Mouse (Mus musculus) myocyte (in vitro differentiated cells): Measurements from ENCODE around the gene Arhgap28. TPM values are rescaled to one million over a fixed set of nuclear protein-coding genes. Genes with fewer than 3 reads are reported as not detected.

Experiments
- H3K27me3 ChIP-seq: one replicate; pipeline ENCODE4 v1.6.1; 2011; ENCODE audit not compliant: control insufficient read depth, insufficient read depth, insufficient read length
- H3K36me3 ChIP-seq: one replicate; pipeline ENCODE4 v1.6.1; 2011; ENCODE audit not compliant: control insufficient read depth, insufficient read depth
- H3K4me2 ChIP-seq: one replicate; pipeline ENCODE4 v1.6.1; 2011; ENCODE audit warnings: low read depth, control low read depth
- H3K4me3 ChIP-seq: one replicate; pipeline ENCODE4 v1.5.1; 2011; ENCODE audit warnings: mild to moderate bottlenecking, control low read depth, moderate library complexity
- H3K79me2 ChIP-seq: one replicate; pipeline ENCODE4 v1.6.1; 2011; ENCODE audit not compliant: control insufficient read depth, insufficient read depth
- H3ac ChIP-seq: one replicate; pipeline ENCODE4 v1.6.1; 2011; ENCODE audit not compliant: control insufficient read depth, insufficient read length
- CEBPB ChIP-seq: IDR thresholded peaks from 2 replicates; pipeline ENCODE4 v1.6.1; 2011; ENCODE audit warnings: mild to moderate bottlenecking, moderate library complexity; ENCODE audit not compliant: poor library complexity, insufficient read depth, severe bottlenecking
- E2F4 ChIP-seq: IDR thresholded peaks from one replicate; pipeline ENCODE4 v1.6.1; 2011; ENCODE audit warnings: mild to moderate bottlenecking, control low read depth, moderate library complexity; ENCODE audit not compliant: insufficient read depth
- MAX ChIP-seq: IDR thresholded peaks from one replicate; pipeline ENCODE4 v1.6.1; 2011; ENCODE audit warnings: low read depth, mild to moderate bottlenecking, control low read depth
- MYOD1 ChIP-seq, 3 experiments: IDR thresholded peaks; one replicate each; pipeline ENCODE4 v1.6.1; 2011; ENCODE audit warnings: control low read depth in 2 of 3, low read depth in 2 of 3, mild to moderate bottlenecking in 2 of 3, moderate library complexity in 1 of 3; ENCODE audit not compliant: insufficient read length in 2 of 3, control insufficient read depth in 1 of 3
- MYOG ChIP-seq, 3 experiments: IDR thresholded peaks; one replicate each; pipeline ENCODE4 v1.6.1; 2011; ENCODE audit warnings: control low read depth in 2 of 3, low read depth in 2 of 3, mild to moderate bottlenecking in 2 of 3; ENCODE audit not compliant: insufficient read length in 2 of 3, control insufficient read depth in 1 of 3, insufficient read depth in 1 of 3
- POLR2A ChIP-seq: IDR thresholded peaks from one replicate; pipeline ENCODE4 v1.6.1; 2011; ENCODE audit warnings: low read depth, mild to moderate bottlenecking, control low read depth, moderate library complexity; ENCODE audit not compliant: insufficient read length
- POLR2AphosphoS2 ChIP-seq: IDR thresholded peaks from one replicate; pipeline ENCODE4 v1.6.1; 2011; ENCODE audit warnings: low read depth, control low read depth; ENCODE audit not compliant: insufficient read length
- REST ChIP-seq: IDR thresholded peaks from one replicate; pipeline ENCODE4 v1.6.1; 2011; ENCODE audit warnings: mild to moderate bottlenecking, control low read depth, moderate library complexity; ENCODE audit not compliant: insufficient read depth, insufficient read length
- SRF ChIP-seq: IDR thresholded peaks from one replicate; pipeline ENCODE4 v1.6.1; 2011; ENCODE audit warnings: low read depth; ENCODE audit not compliant: control insufficient read depth, insufficient read length
- TCF12 ChIP-seq: IDR thresholded peaks from one replicate; pipeline ENCODE4 v1.6.1; 2011; ENCODE audit warnings: mild to moderate bottlenecking, control low read depth; ENCODE audit not compliant: poor library complexity, insufficient read depth, severe bottlenecking
- TCF3 ChIP-seq: IDR thresholded peaks from one replicate; pipeline ENCODE4 v1.6.1; 2011; ENCODE audit warnings: low read depth, control low read depth; ENCODE audit not compliant: insufficient read length
- USF1 ChIP-seq: IDR thresholded peaks from one replicate; pipeline ENCODE4 v1.6.1; 2011; ENCODE audit warnings: low read depth, mild to moderate bottlenecking, control low read depth, moderate library complexity
- polyA plus RNA-seq: library from polyadenylated mRNA; unstranded; fragments of >200 nt; fragmentation: generic; extraction: Trizol; gene quantifications from one replicate; pipeline ENCODE4 v1.2.1, GENCODE M21; 2012; ENCODE audit warnings: missing spikeins

Arhgap28 gene
- polyA plus RNA-seq, 1 experiment, result 19.8 TPM

GRCm38 (mm10) chr17:67888081-67888480, 115.8 kb downstream of the Arhgap28 start:
- no peak overlapping the region for H3K4me2 ChIP-seq
- H3K27me3 ChIP-seq, result no peaks in the 10 kb centered on the region
- no peak overlapping the region for H3K4me3 ChIP-seq
- no peak overlapping the region for H3ac ChIP-seq
- H3K36me3 ChIP-seq, result no peaks in the 10 kb centered on the region
- H3K79me2 ChIP-seq, result no peaks in the 10 kb centered on the region
- TF ChIP-seq MAX, result no peak
- no peak for TF ChIP-seq POLR2A
- TF ChIP-seq CEBPB, result no peak
- TF ChIP-seq TCF12, result no peak
- no peak for TF ChIP-seq USF1
- TF ChIP-seq TCF3, result no peak
- TF ChIP-seq SRF, result no peak
- TF ChIP-seq MYOD1 (IDR thresholded peaks at IDR 0.05; ENCODE audit: control insufficient read depth in 1 of 3, insufficient read length in 2 of 3, low read depth in 2 of 3), result no peak
- TF ChIP-seq REST, result no peak
- TF ChIP-seq POLR2AphosphoS2, result no peak
- no peak for TF ChIP-seq E2F4
- TF ChIP-seq MYOG (IDR thresholded peaks at IDR 0.05; ENCODE audit: control insufficient read depth in 1 of 3, insufficient read depth in 1 of 3, insufficient read length in 2 of 3, low read depth in 2 of 3), result no peak

- TF ChIP-seq MYOD1 (IDR thresholded peaks at IDR 0.05; ENCODE audit: control insufficient read depth in 1 of 3, insufficient read length in 2 of 3, low read depth in 2 of 3), result no peak
- no peak for TF ChIP-seq MYOG (IDR thresholded peaks at IDR 0.05; ENCODE audit: control insufficient read depth in 1 of 3, insufficient read depth in 1 of 3, insufficient read length in 2 of 3, low read depth in 2 of 3)
- TF ChIP-seq POLR2AphosphoS2, result no peak
- no peak for TF ChIP-seq USF1
- TF ChIP-seq MAX, result no peak
- TF ChIP-seq REST, result no peak
- TF ChIP-seq TCF12, result no peak
- no peak for TF ChIP-seq POLR2A
- TF ChIP-seq SRF, result no peak
- no peak for TF ChIP-seq CEBPB
- TF ChIP-seq TCF3, result no peak
- TF ChIP-seq E2F4, result no peak
- H3K4me2 ChIP-seq, result no peak overlapping the region
- no peaks in the 10 kb centered on the region for H3K27me3 ChIP-seq
- no peaks in the 10 kb centered on the region for H3K79me2 ChIP-seq
- peaks cover 5% of the 10 kb centered on the region for H3K36me3 ChIP-seq
- H3K4me3 ChIP-seq, result no peak overlapping the region
- H3ac ChIP-seq, result no peak overlapping the region
Observed at GRCm38 (mm10) chr17:67886326-67886725, 117.6 kb downstream of the Arhgap28 start.

GRCm38 (mm10) chr17:67877599-67877998, 126.3 kb downstream of the Arhgap28 start:
- no peak for TF ChIP-seq USF1
- no peak for TF ChIP-seq POLR2A
- TF ChIP-seq REST, result no peak
- TF ChIP-seq E2F4, result no peak
- peaks cover 51% of the 10 kb centered on the region for H3K36me3 ChIP-seq
- H3ac ChIP-seq, result no peak overlapping the region
- no peaks in the 10 kb centered on the region for H3K79me2 ChIP-seq
- H3K27me3 ChIP-seq, result no peaks in the 10 kb centered on the region
- no peak overlapping the region for H3K4me2 ChIP-seq
- H3K4me3 ChIP-seq, result no peak overlapping the region

- Histone ChIP-seq H3K4me2 (no peak overlapping the region), H3K36me3 (peaks cover 44% of the 10 kb centered on the region), H3ac (no peak overlapping the region), H3K79me2 (no peaks in the 10 kb centered on the region), H3K27me3 (no peaks in the 10 kb centered on the region), H3K4me3 (no peak overlapping the region)
- TF ChIP-seq POLR2A (no peak), USF1 (no peak), SRF (no peak), POLR2AphosphoS2 (no peak), MYOD1 (IDR thresholded peaks at IDR 0.05; ENCODE audit: control insufficient read depth in 1 of 3, insufficient read length in 2 of 3, low read depth in 2 of 3) (no peak), MAX (no peak), MYOG (IDR thresholded peaks at IDR 0.05; ENCODE audit: control insufficient read depth in 1 of 3, insufficient read depth in 1 of 3, insufficient read length in 2 of 3, low read depth in 2 of 3) (no peak), TCF12 (no peak), CEBPB (no peak), E2F4 (no peak), REST (no peak), TCF3 (no peak)
Observed at GRCm38 (mm10) chr17:67869731-67870601, 134.0 kb downstream of the Arhgap28 start.

GRCm38 (mm10) chr17:67866541-67867241, 137.2 kb downstream of the Arhgap28 start:
- H3K4me2 ChIP-seq, result no peak overlapping the region
- TF ChIP-seq REST (no peak), POLR2AphosphoS2 (no peak), POLR2A (no peak), CEBPB (no peak), E2F4 (no peak), SRF (no peak)
- no peak overlapping the region for H3K4me3 ChIP-seq
- no peaks in the 10 kb centered on the region for H3K27me3 ChIP-seq
- no peaks in the 10 kb centered on the region for H3K79me2 ChIP-seq
- H3K36me3 ChIP-seq, result peaks cover 30% of the 10 kb centered on the region
- H3ac ChIP-seq, result no peak overlapping the region
